Mouse (Mus musculus) liver, adult (tissue): ENCODE data around the gene Hdac9.

Source experiments
- GATA4 ChIP-seq: IDR thresholded peaks from 2 replicates; pipeline ENCODE4 v1.6.1; 2014; ENCODE audit warnings: mild to moderate bottlenecking, low read length; ENCODE audit not compliant: insufficient replicate concordance

Gene Hdac9

GRCm38 (mm10) chr12:34594167-34594793, 322.6 kb downstream of the Hdac9 start:
- TF ChIP-seq GATA4, result no peak

- no peak for TF ChIP-seq GATA4
Observed at GRCm38 (mm10) chr12:34587171-34587570, 329.7 kb downstream of the Hdac9 start.

GRCm38 (mm10) chr12:34582522-34582921, 334.4 kb downstream of the Hdac9 start:
- no peak for TF ChIP-seq GATA4

GRCm38 (mm10) chr12:34579220-34579619, 337.7 kb downstream of the Hdac9 start:
- no peak for TF ChIP-seq GATA4

- no peak for TF ChIP-seq GATA4
Observed at GRCm38 (mm10) chr12:34571069-34571468, 345.8 kb downstream of the Hdac9 start.

- TF ChIP-seq GATA4, result no peak
Observed at GRCm38 (mm10) chr12:34569472-34569871, 347.4 kb downstream of the Hdac9 start.

GRCm38 (mm10) chr12:34569052-34569451, 347.8 kb downstream of the Hdac9 start:
- no peak for TF ChIP-seq GATA4

- no peak for TF ChIP-seq GATA4
Observed at GRCm38 (mm10) chr12:34562331-34562730, 354.6 kb downstream of the Hdac9 start.

- no peak for TF ChIP-seq GATA4
Observed at GRCm38 (mm10) chr12:34559001-34559400, 357.9 kb downstream of the Hdac9 start.

- no peak for TF ChIP-seq GATA4
Observed at GRCm38 (mm10) chr12:34554803-34555202, 362.1 kb downstream of the Hdac9 start.

GRCm38 (mm10) chr12:34550268-34550667, 366.6 kb downstream of the Hdac9 start:
- no peak for TF ChIP-seq GATA4

GRCm38 (mm10) chr12:34529165-34529545, 387.7 kb downstream of the Hdac9 start:
- no peak for TF ChIP-seq GATA4

- TF ChIP-seq GATA4, result no peak
Observed at GRCm38 (mm10) chr12:34528201-34529164, 388.4 kb downstream of the Hdac9 start.

- TF ChIP-seq GATA4, result no peak
Observed at GRCm38 (mm10) chr12:34527761-34528160, 389.1 kb downstream of the Hdac9 start.

GRCm38 (mm10) chr12:34521468-34521867, 395.4 kb downstream of the Hdac9 start:
- TF ChIP-seq GATA4, result no peak
